Mouse (Mus musculus): ENCODE measurements at regions not wholly inside any gene's neighbourhood (a gene's known extent, or its start where the extent isn't known, plus 50 kb on each side); places are given as distances from the start of the nearest gene placed in this dataset.

DNA sequence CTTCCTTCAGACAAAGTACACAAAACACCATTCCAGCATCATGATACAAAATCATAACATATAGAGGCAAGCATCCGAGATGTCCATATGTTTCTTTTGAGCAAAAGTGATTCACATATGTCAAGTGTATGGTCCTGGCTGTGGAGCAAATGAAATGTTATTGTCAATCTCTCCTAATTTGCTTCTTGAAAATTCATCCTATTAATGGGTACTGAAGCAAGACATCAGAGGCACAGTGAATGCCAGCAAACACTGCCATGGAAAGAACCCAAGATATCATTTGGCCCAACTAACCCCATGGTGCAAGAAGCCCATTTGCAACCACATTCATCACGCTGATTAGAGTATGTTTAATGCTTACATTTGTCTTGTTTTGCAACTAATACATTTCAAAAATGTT lies 361.1 kb downstream of the Galc start:
- DNase-seq (ENCODE audit: low spot score) = no peak

DNA sequence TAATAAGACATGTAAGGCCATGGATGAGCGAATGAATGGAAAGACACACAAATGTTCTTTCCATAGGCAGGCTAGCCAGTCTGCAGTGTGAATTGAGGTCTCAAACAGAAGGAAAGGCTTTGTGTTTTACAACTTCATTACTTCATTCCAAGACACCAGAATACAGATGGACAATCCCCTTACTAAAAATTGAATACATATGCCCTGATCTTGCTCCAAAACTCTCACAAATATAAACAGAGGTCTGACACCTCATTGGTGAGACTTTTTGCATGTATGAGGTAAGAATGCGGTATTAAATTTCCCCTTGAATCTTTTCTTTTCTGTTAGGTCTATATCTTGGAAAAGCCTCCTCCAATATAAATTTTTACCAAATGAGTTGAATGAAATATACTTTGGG lies 363.3 kb downstream of the Galc start:
- Histone ChIP-seq H3K4me3 (ENCODE audit: low read depth, low read length) (no peak overlapping the region), H3K9ac (replicated peaks; ENCODE audit: low read length) (no peak overlapping the region), H3K4me2 (ENCODE audit: low read depth, low read length) (no peak overlapping the region), H3K9me3 (replicated peaks; ENCODE audit: control insufficient read depth, low read length) (no peaks in the 10 kb centered on the region), H3K4me1 (ENCODE audit: control insufficient read depth, insufficient read depth, low read length) (no peaks in the 10 kb centered on the region), H3K36me3 (replicated peaks; ENCODE audit: control insufficient read depth, insufficient read depth, low read depth, low read length) (no peaks in the 10 kb centered on the region), H3K27ac (replicated peaks; ENCODE audit: low read depth, low read length) (no peak overlapping the region), H3K27me3 (ENCODE audit: control insufficient read depth, insufficient read depth, low read length) (no peaks in the 10 kb centered on the region)
- 92% methylated on average over 2 of the region's 2 CpGs for WGBS
- DNase-seq (ENCODE audit: low spot score) (no peak), ATAC-seq (replicated peaks; ENCODE audit: insufficient number of reproducible peaks, low FRiP score, low TSS enrichment, low read depth) (no peak)

More for the DNA sequence above, 361.1 kb downstream of the Galc start:
- no peaks in the 10 kb centered on the region for H3K4me1 ChIP-seq (ENCODE audit: control insufficient read depth, insufficient read depth, low read length)
- ATAC-seq (replicated peaks; ENCODE audit: insufficient number of reproducible peaks, low FRiP score, low TSS enrichment, low read depth) = no peak
- H3K9ac ChIP-seq (replicated peaks; ENCODE audit: low read length) = no peak overlapping the region
- H3K36me3 ChIP-seq (replicated peaks; ENCODE audit: control insufficient read depth, insufficient read depth, low read depth, low read length) = no peaks in the 10 kb centered on the region
- no peak overlapping the region for H3K4me2 ChIP-seq (ENCODE audit: low read depth, low read length)
- 88% methylated on average over 2 of the region's 2 CpGs for WGBS
- H3K9me3 ChIP-seq (replicated peaks; ENCODE audit: control insufficient read depth, low read length) = no peaks in the 10 kb centered on the region
- H3K4me3 ChIP-seq (ENCODE audit: low read depth, low read length) = no peak overlapping the region
- H3K27ac ChIP-seq (replicated peaks; ENCODE audit: low read depth, low read length) = no peak overlapping the region
- H3K27me3 ChIP-seq (ENCODE audit: control insufficient read depth, insufficient read depth, low read length) = no peaks in the 10 kb centered on the region

DNA sequence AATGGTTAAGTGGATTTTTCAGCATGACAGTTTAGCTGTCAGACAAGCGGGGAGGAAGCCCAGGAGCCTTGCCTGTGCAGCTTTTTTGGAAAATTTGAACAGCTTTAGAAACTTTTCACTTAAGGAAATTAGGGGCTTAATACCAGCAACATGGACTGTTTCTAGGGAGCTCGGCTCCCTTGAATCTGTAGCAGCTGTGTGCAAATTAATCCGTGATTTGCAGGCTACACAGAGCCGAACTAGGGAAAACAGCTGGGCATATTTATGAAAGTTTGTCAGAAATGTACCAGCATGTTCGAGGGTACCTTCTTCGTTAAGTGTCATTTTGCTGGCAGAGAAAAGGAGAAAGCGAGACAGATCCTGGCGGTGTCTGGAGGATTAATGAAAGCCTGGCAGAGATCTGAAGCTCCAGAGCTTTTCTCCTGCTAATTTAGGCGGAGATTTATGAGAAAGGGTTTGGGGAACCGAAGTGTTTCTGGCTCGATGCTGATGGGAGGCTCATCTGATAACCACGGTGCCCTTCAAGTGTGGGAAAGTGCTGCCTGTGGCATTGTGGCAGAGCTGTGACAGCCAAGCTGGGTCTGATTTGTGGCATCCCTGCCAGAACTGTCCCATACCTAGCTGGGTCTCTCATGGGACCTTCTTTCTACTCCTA lies 370.3 kb downstream of the Galc start:
- ATAC-seq (replicated peaks; ENCODE audit: insufficient number of reproducible peaks, low FRiP score, low TSS enrichment, low read depth) = no peak; the same call in 1 of the 2 replicates
- Histone ChIP-seq H3K9ac (replicated peaks; ENCODE audit: low read length) (no peak overlapping the region), H3K9me3 (replicated peaks; ENCODE audit: control insufficient read depth, low read length) (no peaks in the 10 kb centered on the region), H3K36me3 (replicated peaks; ENCODE audit: control insufficient read depth, insufficient read depth, low read depth, low read length) (no peaks in the 10 kb centered on the region), H3K4me3 (ENCODE audit: low read depth, low read length) (no peak overlapping the region), H3K4me2 (ENCODE audit: low read depth, low read length) (peak overlapping the region; percentile 13; the same call in 1 of the 2 replicates), H3K4me1 (ENCODE audit: control insufficient read depth, insufficient read depth, low read length) (no peaks in the 10 kb centered on the region), H3K27me3 (ENCODE audit: control insufficient read depth, insufficient read depth, low read length) (no peaks in the 10 kb centered on the region), H3K27ac (replicated peaks; ENCODE audit: low read depth, low read length) (no peak overlapping the region)
- peak; percentile 50 for DNase-seq (ENCODE audit: low spot score)
- 15% methylated on average over 12 of the region's 12 CpGs for whole genome bisulfite sequencing

DNA sequence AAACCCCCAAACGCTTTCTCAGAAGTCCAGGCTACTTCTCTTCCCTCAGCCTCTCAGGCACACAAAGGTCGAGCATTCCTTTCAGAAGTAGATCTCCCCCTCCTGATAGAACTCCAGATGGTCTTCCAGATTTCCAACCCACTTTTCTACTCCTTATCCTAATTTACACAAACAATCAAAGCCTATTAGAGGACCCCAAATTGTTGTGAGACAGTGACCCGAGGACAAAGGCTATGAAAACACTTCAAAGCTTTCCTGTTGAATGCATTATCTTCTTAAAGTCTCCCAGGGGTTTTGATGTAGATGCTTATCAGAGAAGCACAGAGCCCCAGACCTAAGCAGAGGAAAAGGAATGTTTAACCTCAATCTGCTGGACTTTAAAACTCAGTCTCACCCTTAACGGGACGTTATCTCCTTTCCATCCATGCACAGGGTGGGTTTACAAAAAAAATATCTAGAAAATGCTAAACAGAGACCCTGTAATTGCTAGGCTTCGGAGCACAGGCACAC lies 370.9 kb downstream of the Galc start:
- Histone ChIP-seq H3K9me3 (replicated peaks; ENCODE audit: control insufficient read depth, low read length) (no peaks in the 10 kb centered on the region), H3K27ac (replicated peaks; ENCODE audit: low read depth, low read length) (no peak overlapping the region), H3K9ac (replicated peaks; ENCODE audit: low read length) (no peak overlapping the region), H3K4me1 (ENCODE audit: control insufficient read depth, insufficient read depth, low read length) (no peaks in the 10 kb centered on the region), H3K36me3 (replicated peaks; ENCODE audit: control insufficient read depth, insufficient read depth, low read depth, low read length) (no peaks in the 10 kb centered on the region), H3K4me3 (ENCODE audit: low read depth, low read length) (no peak overlapping the region), H3K4me2 (ENCODE audit: low read depth, low read length) (peak overlapping the region; percentile 13; the same call in 1 of the 2 replicates), H3K27me3 (ENCODE audit: control insufficient read depth, insufficient read depth, low read length) (no peaks in the 10 kb centered on the region)
- ATAC-seq (replicated peaks; ENCODE audit: insufficient number of reproducible peaks, low FRiP score, low TSS enrichment, low read depth) (peak; percentile 59; the same call in 1 of the 2 replicates), DNase-seq (ENCODE audit: low spot score) (peak; percentile 7)
- WGBS = 7% methylated on average over 6 of the region's 6 CpGs

DNA sequence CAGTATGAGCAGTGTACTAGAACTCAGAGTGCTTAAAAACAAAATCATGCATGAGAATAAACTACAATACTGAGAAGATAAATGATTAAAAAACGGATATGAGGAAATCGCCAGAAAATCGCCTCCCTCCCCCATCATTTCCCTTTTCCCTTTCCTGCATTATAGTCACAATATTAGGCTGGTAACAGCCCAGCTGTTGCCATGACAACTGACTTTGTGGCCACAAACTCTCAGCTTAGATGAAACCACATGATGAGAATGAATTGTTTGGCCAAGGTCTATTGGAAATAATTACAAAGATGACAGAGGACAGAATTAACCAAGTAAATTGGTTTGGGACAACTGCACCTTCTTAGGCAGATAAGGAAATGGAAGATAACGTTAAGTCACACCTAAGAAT lies 376.8 kb downstream of the Galc start:
- WGBS = 82% methylated on average over 4 of the region's 4 CpGs
- peak; percentile 11 for DNase-seq (ENCODE audit: low spot score)
- Histone ChIP-seq H3K4me3 (ENCODE audit: low read depth, low read length) (no peak overlapping the region), H3K4me2 (ENCODE audit: low read depth, low read length) (no peak overlapping the region), H3K27me3 (ENCODE audit: control insufficient read depth, insufficient read depth, low read length) (no peaks in the 10 kb centered on the region), H3K27ac (replicated peaks; ENCODE audit: low read depth, low read length) (no peak overlapping the region), H3K4me1 (ENCODE audit: control insufficient read depth, insufficient read depth, low read length) (no peaks in the 10 kb centered on the region), H3K9ac (replicated peaks; ENCODE audit: low read length) (no peak overlapping the region), H3K36me3 (replicated peaks; ENCODE audit: control insufficient read depth, insufficient read depth, low read depth, low read length) (no peaks in the 10 kb centered on the region), H3K9me3 (replicated peaks; ENCODE audit: control insufficient read depth, low read length) (no peaks in the 10 kb centered on the region)
- ATAC-seq (replicated peaks; ENCODE audit: insufficient number of reproducible peaks, low FRiP score, low TSS enrichment, low read depth) = no peak

DNA sequence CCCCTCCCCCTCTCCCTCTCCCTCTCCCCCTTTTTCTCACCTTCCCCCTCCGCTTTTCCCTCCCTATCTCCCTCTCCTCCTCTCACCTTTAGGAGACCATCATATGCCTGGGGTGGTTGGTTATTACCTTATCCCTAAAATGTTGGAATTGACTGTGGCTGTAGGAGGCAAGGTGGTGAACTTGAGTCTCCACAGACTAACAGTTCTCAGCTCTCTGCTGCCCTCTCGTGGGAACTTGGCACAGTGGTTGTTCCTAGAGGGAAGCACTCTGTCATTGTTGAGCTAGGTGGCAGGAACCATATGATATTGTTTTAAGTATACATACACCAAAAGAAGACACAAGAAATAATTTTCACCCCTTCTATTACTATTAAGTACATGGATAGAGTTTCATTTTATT lies 386.9 kb downstream of the Galc start:
- H3K9ac ChIP-seq (replicated peaks; ENCODE audit: low read length) = no peak overlapping the region
- no peaks in the 10 kb centered on the region for H3K27me3 ChIP-seq (ENCODE audit: control insufficient read depth, insufficient read depth, low read length)
- H3K4me2 ChIP-seq (ENCODE audit: low read depth, low read length) = no peak overlapping the region
- H3K4me1 ChIP-seq (ENCODE audit: control insufficient read depth, insufficient read depth, low read length) = no peaks in the 10 kb centered on the region
- H3K9me3 ChIP-seq (replicated peaks; ENCODE audit: control insufficient read depth, low read length) = no peaks in the 10 kb centered on the region
- ATAC-seq (replicated peaks; ENCODE audit: insufficient number of reproducible peaks, low FRiP score, low TSS enrichment, low read depth) (peak; percentile 70), DNase-seq (ENCODE audit: low spot score) (peak; percentile 91)
- WGBS = 20% methylated on average over 2 of the region's 2 CpGs
- no peak overlapping the region for H3K4me3 ChIP-seq (ENCODE audit: low read depth, low read length)
- no peak overlapping the region for H3K27ac ChIP-seq (replicated peaks; ENCODE audit: low read depth, low read length)
- no peaks in the 10 kb centered on the region for H3K36me3 ChIP-seq (replicated peaks; ENCODE audit: control insufficient read depth, insufficient read depth, low read depth, low read length)

DNA sequence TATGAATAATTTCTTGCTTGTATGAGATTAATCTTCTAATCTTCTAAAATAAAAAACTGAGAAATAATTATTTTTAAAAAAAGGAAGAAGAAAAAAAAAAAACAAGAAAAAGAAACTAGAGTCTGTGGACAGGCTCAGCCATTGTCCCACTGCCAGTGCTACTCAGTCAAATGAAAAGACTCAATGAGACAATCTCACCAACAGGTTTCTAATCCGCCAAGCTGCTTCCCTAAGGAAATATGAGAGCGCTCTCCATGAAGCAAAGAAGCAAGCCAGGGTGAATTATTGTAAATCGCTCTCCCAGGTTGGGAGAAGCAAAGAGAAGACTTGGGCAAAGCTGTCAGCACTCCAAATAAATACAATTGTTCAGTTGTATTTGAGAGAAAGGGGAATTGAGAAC lies 396.3 kb downstream of the Galc start:
- H3K27ac ChIP-seq (replicated peaks; ENCODE audit: low read depth, low read length) = no peak overlapping the region
- no peak overlapping the region for H3K4me2 ChIP-seq (ENCODE audit: low read depth, low read length)
- no peaks in the 10 kb centered on the region for H3K36me3 ChIP-seq (replicated peaks; ENCODE audit: control insufficient read depth, insufficient read depth, low read depth, low read length)
- no peaks in the 10 kb centered on the region for H3K27me3 ChIP-seq (ENCODE audit: control insufficient read depth, insufficient read depth, low read length)
- H3K4me3 ChIP-seq (ENCODE audit: low read depth, low read length) = no peak overlapping the region
- WGBS = 75% methylated on average over 3 of the region's 3 CpGs
- no peaks in the 10 kb centered on the region for H3K4me1 ChIP-seq (ENCODE audit: control insufficient read depth, insufficient read depth, low read length)
- ATAC-seq (replicated peaks; ENCODE audit: insufficient number of reproducible peaks, low FRiP score, low TSS enrichment, low read depth) (no peak), DNase-seq (ENCODE audit: low spot score) (no peak)
- H3K9ac ChIP-seq (replicated peaks; ENCODE audit: low read length) = no peak overlapping the region
- no peaks in the 10 kb centered on the region for H3K9me3 ChIP-seq (replicated peaks; ENCODE audit: control insufficient read depth, low read length)

DNA sequence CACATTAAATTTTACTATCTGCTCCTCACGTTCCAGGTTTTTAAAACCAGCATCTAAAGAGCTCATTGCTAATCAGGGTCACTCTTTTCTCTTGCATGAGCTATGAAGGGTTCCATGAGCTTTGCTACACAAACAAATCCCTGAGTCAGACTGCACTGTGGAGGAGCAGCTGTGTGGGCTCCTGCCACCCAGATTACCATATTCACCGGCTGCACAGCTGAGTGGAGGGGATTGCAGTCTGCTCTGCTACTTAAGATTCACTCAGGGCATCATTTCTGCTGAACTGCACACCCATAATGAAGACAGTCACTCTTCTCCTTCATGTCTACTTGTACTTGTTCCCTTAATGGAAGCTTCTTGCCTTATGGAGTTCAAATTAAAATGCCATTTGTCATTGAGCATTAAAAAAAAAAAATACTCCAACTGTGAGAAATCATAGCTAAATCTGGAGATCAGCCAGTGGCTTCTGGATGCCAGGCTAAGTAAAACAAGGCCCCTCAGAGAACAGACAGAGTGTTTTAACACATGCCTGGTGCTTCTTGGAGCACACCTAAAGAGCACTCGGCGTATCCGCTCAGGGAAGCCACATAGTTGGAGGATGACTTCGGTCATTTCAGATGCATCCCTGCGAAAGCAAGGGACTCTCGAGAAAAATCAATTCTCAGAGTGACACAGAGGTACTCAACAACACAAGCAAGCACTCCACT lies 422.9 kb downstream of the Galc start:
- DNase-seq (ENCODE audit: low spot score) = no peak

More for the DNA sequence above, 422.9 kb downstream of the Galc start:
- no peaks in the 10 kb centered on the region for H3K27me3 ChIP-seq (ENCODE audit: control insufficient read depth, insufficient read depth, low read length)
- no peaks in the 10 kb centered on the region for H3K36me3 ChIP-seq (replicated peaks; ENCODE audit: control insufficient read depth, insufficient read depth, low read depth, low read length)
- H3K4me3 ChIP-seq (ENCODE audit: low read depth, low read length) = no peak overlapping the region
- no peaks in the 10 kb centered on the region for H3K4me1 ChIP-seq (ENCODE audit: control insufficient read depth, insufficient read depth, low read length)
- no peak overlapping the region for H3K27ac ChIP-seq (replicated peaks; ENCODE audit: low read depth, low read length)
- WGBS = 89% methylated on average over 8 of the region's 8 CpGs
- H3K9ac ChIP-seq (replicated peaks; ENCODE audit: low read length) = no peak overlapping the region
- no peaks in the 10 kb centered on the region for H3K9me3 ChIP-seq (replicated peaks; ENCODE audit: control insufficient read depth, low read length)
- no peak for ATAC-seq (replicated peaks; ENCODE audit: insufficient number of reproducible peaks, low FRiP score, low TSS enrichment, low read depth)
- no peak overlapping the region for H3K4me2 ChIP-seq (ENCODE audit: low read depth, low read length)

Measured in embryonic facial prominence, embryonic 11.5 days (tissue).